Mouse (Mus musculus): Measurements from ENCODE around the gene BC030867. TPM values are rescaled to one million over a fixed set of nuclear protein-coding genes. Genes with fewer than 3 reads are reported as not detected.
"Not testable (repeated sequence)": the region's sequence is repeated elsewhere in the genome, so short reads cannot be mapped to it uniquely, and the experiment has no call there.

BC030867 gene
- total and polyA plus RNA-seq, 2 experiments from 2014 or later, result 2.2 to 3.9 TPM

DNA sequence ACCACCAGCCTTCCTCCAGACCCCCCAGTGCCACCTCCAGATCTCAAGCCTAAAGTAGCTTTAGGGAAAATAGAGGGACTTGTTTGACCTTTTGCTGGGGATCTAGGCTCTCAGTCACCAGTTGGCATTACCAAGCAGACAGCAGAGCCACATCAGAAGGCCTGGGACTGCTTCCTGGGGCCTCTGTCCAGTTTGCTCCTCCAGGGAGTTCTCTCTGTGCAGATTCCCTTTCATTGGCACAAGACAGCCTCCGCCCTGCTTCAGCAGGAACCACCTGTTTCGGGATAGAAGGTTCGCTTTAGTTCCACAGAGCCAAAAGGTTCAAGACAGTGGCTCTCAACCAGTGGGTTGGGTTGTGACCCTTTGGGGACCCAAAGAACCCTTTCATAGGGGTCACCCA, 30.9 kb downstream of the BC030867 start:
- Histone ChIP-seq H3K4me3 (ENCODE audit: low read depth, low read length) (no peak overlapping the region), H3K36me3 (replicated peaks; ENCODE audit: control insufficient read depth, insufficient read depth, low read length) (no peaks in the 10 kb centered on the region), H3K27ac (ENCODE audit: low read depth) (no peak overlapping the region), H3K4me1 (ENCODE audit: control insufficient read depth, insufficient read depth) (no peaks in the 10 kb centered on the region), H3K9me3 (replicated peaks; ENCODE audit: control insufficient read depth, low read length) (no peaks in the 10 kb centered on the region), H3K9ac (replicated peaks; ENCODE audit: low read depth, low read length) (no peak overlapping the region), H3K4me2 (ENCODE audit: low read depth, low read length) (no peak overlapping the region), H3K27me3 (ENCODE audit: control insufficient read depth, insufficient read depth, low read length) (peaks cover 8% of the 10 kb centered on the region; the same call in 1 of the 2 replicates)
- WGBS, result 88% methylated on average over 3 of the region's 3 CpGs
- TF ChIP-seq CTCF (IDR thresholded peaks at IDR 0.05; ENCODE audit: low read depth) (no peak), EP300 (IDR thresholded peaks at IDR 0.05; ENCODE audit: low read depth) (no peak)
- DNase-seq (ENCODE audit: low spot score), result no peak
- no peak for ATAC-seq (ENCODE audit: insufficient read depth, low read depth)

DNA sequence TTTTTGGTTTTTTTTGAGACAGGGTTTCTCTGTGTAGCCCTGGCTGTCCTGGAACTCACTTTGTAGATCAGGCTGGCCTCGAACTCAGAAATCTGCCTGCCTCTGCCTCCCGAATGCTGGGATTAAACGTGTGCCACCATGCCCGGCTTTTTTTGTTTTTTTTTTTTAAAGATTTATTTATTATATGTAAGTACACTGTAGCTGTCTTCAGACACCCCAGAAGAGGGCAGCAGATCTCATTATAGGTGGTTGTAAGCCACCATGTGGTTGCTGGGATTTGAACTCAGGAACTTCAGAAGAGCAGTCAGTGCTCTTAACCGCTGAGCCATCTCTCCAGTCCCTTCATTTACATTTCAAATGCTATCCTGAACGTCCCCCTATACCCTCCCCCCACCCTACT, 31.6 kb downstream of the BC030867 start:
- H3K4me3 ChIP-seq (ENCODE audit: low read depth, low read length); H3K9ac ChIP-seq (replicated peaks; ENCODE audit: low read depth, low read length); H3K36me3 ChIP-seq (replicated peaks; ENCODE audit: control insufficient read depth, insufficient read depth, low read length); H3K9me3 ChIP-seq (replicated peaks; ENCODE audit: control insufficient read depth, low read length); H3K4me2 ChIP-seq (ENCODE audit: low read depth, low read length); H3K27me3 ChIP-seq (ENCODE audit: control insufficient read depth, insufficient read depth, low read length); H3K27ac ChIP-seq (ENCODE audit: low read depth); ATAC-seq (ENCODE audit: insufficient read depth, low read depth); H3K4me1 ChIP-seq (ENCODE audit: control insufficient read depth, insufficient read depth); DNase-seq (ENCODE audit: low spot score): not testable (repeated sequence)
- WGBS, result 64% methylated on average over 6 of the region's 6 CpGs

GRCm38 (mm10) chr11:102283922-102284321, 35.2 kb downstream of the BC030867 start:
- no peaks in the 10 kb centered on the region for H3K27me3 ChIP-seq (ENCODE audit: control insufficient read depth, insufficient read depth, low read length)
- no peak overlapping the region for H3K9ac ChIP-seq (replicated peaks; ENCODE audit: low read depth, low read length)
- TF ChIP-seq EP300 (IDR thresholded peaks at IDR 0.05; ENCODE audit: low read depth) (no peak), CTCF (IDR thresholded peaks at IDR 0.05; ENCODE audit: low read depth) (no peak)
- H3K9me3 ChIP-seq (replicated peaks; ENCODE audit: control insufficient read depth, low read length), result no peaks in the 10 kb centered on the region
- peaks cover 15% of the 10 kb centered on the region for H3K36me3 ChIP-seq (replicated peaks; ENCODE audit: control insufficient read depth, insufficient read depth, low read length)
- peak overlapping the region; percentile 77 for H3K27ac ChIP-seq (ENCODE audit: low read depth)
- no peak overlapping the region for H3K4me2 ChIP-seq (ENCODE audit: low read depth, low read length)
- no peak for DNase-seq (ENCODE audit: low spot score)
- 0 out of 2 replicates have a peak overlapping the region, but pooled peaks have one; percentile 84 for H3K4me3 ChIP-seq (ENCODE audit: low read depth, low read length)
- WGBS, result 94% methylated on average over 6 of the region's 6 CpGs
- H3K4me1 ChIP-seq (ENCODE audit: control insufficient read depth, insufficient read depth), result 0 out of 2 replicates have a peak, but pooled peaks cover 6% of the 10 kb centered on the region
- ATAC-seq (ENCODE audit: insufficient read depth, low read depth), result no peak

DNA sequence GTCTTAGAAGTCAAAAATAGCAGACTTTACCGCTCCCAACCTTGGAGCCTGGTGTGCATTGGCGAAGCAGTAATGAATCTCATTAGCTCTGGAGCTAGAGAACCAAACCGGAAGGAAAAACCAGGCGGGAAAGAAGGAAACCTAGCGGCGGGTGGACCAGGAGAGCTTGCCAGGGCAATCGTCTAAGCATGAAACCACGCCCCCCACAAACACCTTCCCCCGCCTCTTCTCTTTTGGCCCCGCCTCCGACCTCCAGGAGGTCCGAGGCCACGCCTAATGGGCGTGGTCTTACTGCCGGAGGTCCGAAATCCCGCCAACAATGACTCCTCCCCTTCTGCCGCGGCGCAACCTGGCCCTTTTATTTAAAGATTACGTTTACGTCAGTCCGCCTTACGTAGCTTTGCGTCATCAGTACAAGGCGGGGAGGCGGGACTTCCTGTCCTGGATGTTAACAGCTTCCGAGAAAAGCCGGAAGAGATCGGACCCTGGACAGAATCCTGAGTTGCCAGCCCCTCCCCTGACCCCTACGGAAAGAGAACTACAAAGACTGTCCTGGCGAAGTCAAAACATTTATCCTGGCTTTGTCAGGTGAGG, 35.9 kb downstream of the BC030867 start, which contains the start of gene Tmub2:
Gene Tmub2, plus strand, starts transcription at position 431 of the 594 bp plus-strand sequence.
- H3K4me3 ChIP-seq (ENCODE audit: low read depth, low read length), result peak within 1 kb of the TSS; percentile 84
- DNase-seq (ENCODE audit: low spot score) (peak; percentile 99), ATAC-seq (ENCODE audit: insufficient read depth, low read depth) (peak; percentile 95)
- under 1% methylated on average over 32 of the region's 32 CpGs for WGBS
- peak within 1 kb of the TSS; percentile 76 for H3K4me2 ChIP-seq (ENCODE audit: low read depth, low read length)
- no peaks in the 10 kb centered on the region for H3K27me3 ChIP-seq (ENCODE audit: control insufficient read depth, insufficient read depth, low read length)
- TF ChIP-seq EP300 (IDR thresholded peaks at IDR 0.05; ENCODE audit: low read depth) (no peak), CTCF (IDR thresholded peaks at IDR 0.05; ENCODE audit: low read depth) (0 out of 2 replicates have a peak, but pooled peaks have one; percentile 0)
- H3K9ac ChIP-seq (replicated peaks; ENCODE audit: low read depth, low read length), result peak within 1 kb of the TSS; percentile 80
- H3K4me1 ChIP-seq (ENCODE audit: control insufficient read depth, insufficient read depth), result 0 out of 2 replicates have a peak, but pooled peaks cover 6% of the 10 kb centered on the region
- H3K27ac ChIP-seq (ENCODE audit: low read depth), result peak within 1 kb of the TSS; percentile 77
- peaks cover 16% of the 10 kb centered on the region for H3K36me3 ChIP-seq (replicated peaks; ENCODE audit: control insufficient read depth, insufficient read depth, low read length)
- no peaks in the 10 kb centered on the region for H3K9me3 ChIP-seq (replicated peaks; ENCODE audit: control insufficient read depth, low read length)

- H3K36me3 ChIP-seq (replicated peaks; ENCODE audit: control insufficient read depth, insufficient read depth, low read length), result peaks cover 20% of the 10 kb centered on the region
- peak overlapping the region; percentile 77 for H3K27ac ChIP-seq (ENCODE audit: low read depth)
- H3K4me2 ChIP-seq (ENCODE audit: low read depth, low read length), result peak overlapping the region; percentile 76
- no peaks in the 10 kb centered on the region for H3K9me3 ChIP-seq (replicated peaks; ENCODE audit: control insufficient read depth, low read length)
- TF ChIP-seq EP300 (IDR thresholded peaks at IDR 0.05; ENCODE audit: low read depth), result no peak
- ATAC-seq (ENCODE audit: insufficient read depth, low read depth), result peak; percentile 48
- H3K27me3 ChIP-seq (ENCODE audit: control insufficient read depth, insufficient read depth, low read length), result no peaks in the 10 kb centered on the region
- no peak for DNase-seq (ENCODE audit: low spot score)
- 0 out of 2 replicates have a peak, but pooled peaks cover 6% of the 10 kb centered on the region for H3K4me1 ChIP-seq (ENCODE audit: control insufficient read depth, insufficient read depth)
- H3K4me3 ChIP-seq (ENCODE audit: low read depth, low read length), result peak overlapping the region; percentile 84
- WGBS, result 3% methylated on average over 31 of the region's 31 CpGs
- peak overlapping the region; percentile 80 for H3K9ac ChIP-seq (replicated peaks; ENCODE audit: low read depth, low read length)
Measured at GRCm38 (mm10) chr11:102285095-102285834, 36.6 kb downstream of the BC030867 start.
